Mouse (Mus musculus): ENCODE results near the gene Zfp873.
"Not testable (repeated sequence)": the region's sequence is repeated elsewhere in the genome, so short reads cannot be mapped to it uniquely, and the experiment has no call there.

- TF ChIP-seq EP300 (IDR thresholded peaks at IDR 0.05; ENCODE audit: insufficient read depth, low read depth, low read length); POLR2A (IDR thresholded peaks at IDR 0.05; ENCODE audit: insufficient read depth, low read depth, low read length); CTCF (IDR thresholded peaks at IDR 0.05): not testable (repeated sequence)
These were observed 509 bp downstream of the Zfp873 start for GRCm38 (mm10) chr10:82048460-82048804.
